Mouse (Mus musculus) myocyte (in vitro differentiated cells): ENCODE results near the gene Krtap9-3.

Source experiments
- POLR2A ChIP-seq: IDR thresholded peaks from one replicate; pipeline ENCODE4 v1.6.1; 2011; ENCODE audit warnings: low read depth, mild to moderate bottlenecking, control low read depth, moderate library complexity; ENCODE audit not compliant: insufficient read length
- SRF ChIP-seq: IDR thresholded peaks from one replicate; pipeline ENCODE4 v1.6.1; 2011; ENCODE audit warnings: low read depth; ENCODE audit not compliant: control insufficient read depth, insufficient read length
- TCF12 ChIP-seq: IDR thresholded peaks from one replicate; pipeline ENCODE4 v1.6.1; 2011; ENCODE audit warnings: mild to moderate bottlenecking, control low read depth; ENCODE audit not compliant: poor library complexity, insufficient read depth, severe bottlenecking

- TF ChIP-seq POLR2A = no peak
- TF ChIP-seq TCF12 = no peak
- no peak for TF ChIP-seq SRF
Observed at GRCm38 (mm10) chr11:99573164-99573563, 24.7 kb downstream of the Krtap9-3 start.
